Mouse (Mus musculus) erythroblast, embryonic 14.5 days (primary cell): ENCODE results near the gene Klrb1f. TPM values are rescaled to one million over a fixed set of nuclear protein-coding genes. Genes with fewer than 3 reads are reported as not detected.
"Not testable (repeated sequence)": the region's sequence is repeated elsewhere in the genome, so short reads cannot be mapped to it uniquely, and the experiment has no call there.

Experiments used
- H3K27me3 ChIP-seq: 2 replicates; pipeline ENCODE4 v1.6.1; 2012; ENCODE audit warnings: inconsistent platforms; ENCODE audit not compliant: control insufficient read depth
- H3K36me3 ChIP-seq: 2 replicates; pipeline ENCODE4 v1.6.1; 2012; ENCODE audit warnings: mild to moderate bottlenecking, inconsistent platforms; ENCODE audit not compliant: control insufficient read depth
- H3K4me1 ChIP-seq: 2 replicates; pipeline ENCODE4 v1.6.1; 2012; ENCODE audit warnings: inconsistent platforms; ENCODE audit not compliant: control insufficient read depth
- H3K4me3 ChIP-seq: replicated peaks from 2 replicates; pipeline ENCODE3; 2012; ENCODE audit warnings: moderate library complexity, mild to moderate bottlenecking, inconsistent platforms
- H3K9me3 ChIP-seq: 2 replicates; pipeline ENCODE4 v1.6.1; 2012; ENCODE audit warnings: low read length, inconsistent platforms, mixed read lengths; ENCODE audit not compliant: control insufficient read depth
- GATA1 ChIP-seq: IDR thresholded peaks from 2 replicates; pipeline ENCODE4 v1.6.1; 2012; ENCODE audit warnings: low read length, inconsistent platforms, mixed read lengths
- TAL1 ChIP-seq: IDR thresholded peaks from 3 replicates; pipeline ENCODE4 v1.6.1; 2012; ENCODE audit warnings: low read length, inconsistent platforms, mixed read lengths
- polyA plus RNA-seq: library from polyadenylated mRNA; stranded (reverse); fragments of >175 nt; gene quantifications from 2 replicates; pipeline ENCODE4 v1.2.3, GENCODE M21; 2012

The Klrb1f gene
- polyA plus RNA-seq, 1 experiment = not detected

DNA sequence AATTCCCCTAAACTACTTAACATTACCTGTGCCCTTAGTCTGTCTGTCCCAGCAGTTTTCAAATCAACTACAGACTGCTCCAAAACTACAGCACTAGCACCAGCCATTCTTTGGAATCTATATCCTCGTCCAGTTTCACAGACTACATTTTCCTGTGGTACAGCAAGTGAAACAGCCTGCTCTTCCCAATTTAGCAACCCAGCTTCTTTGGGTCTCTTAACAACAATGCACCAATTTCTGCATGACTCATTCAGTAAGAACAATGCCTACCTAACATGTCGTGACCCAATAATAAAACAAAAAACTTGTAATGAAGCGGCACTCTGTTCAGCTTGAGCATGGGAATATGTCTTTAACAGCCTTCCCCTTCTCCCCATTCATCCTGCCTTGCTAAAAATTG is 19.7 kb downstream of the Klrb1f start:
- H3K36me3 ChIP-seq = no peaks in the 10 kb centered on the region
- TF ChIP-seq TAL1 (no peak), GATA1 (no peak)
- H3K4me1 ChIP-seq = no peaks in the 10 kb centered on the region
- H3K27me3 ChIP-seq = no peaks in the 10 kb centered on the region
- H3K4me3 ChIP-seq = no peak overlapping the region
- H3K9me3 ChIP-seq = no peaks in the 10 kb centered on the region

DNA sequence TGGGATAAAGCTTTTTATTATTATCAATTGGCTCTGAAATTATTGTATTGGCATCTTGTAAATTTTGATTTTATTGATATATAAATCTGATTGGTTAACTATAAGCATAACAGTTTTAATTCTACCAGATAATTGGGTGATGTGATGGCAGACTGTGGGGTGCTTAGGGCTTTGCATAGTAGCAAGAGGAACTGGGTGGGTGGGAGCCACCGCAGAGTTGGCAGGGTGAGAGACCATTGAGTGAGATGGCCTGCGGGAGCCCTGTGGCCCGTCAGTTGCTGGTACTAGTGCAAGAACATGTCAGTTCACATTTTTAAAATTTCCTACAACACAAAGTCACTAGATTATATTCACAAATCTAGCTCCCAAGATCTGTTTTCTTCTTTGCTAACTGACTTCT is 20.2 kb downstream of the Klrb1f start:
- Histone ChIP-seq H3K4me1 (no peaks in the 10 kb centered on the region), H3K9me3 (no peaks in the 10 kb centered on the region), H3K36me3 (no peaks in the 10 kb centered on the region), H3K4me3 (no peak overlapping the region), H3K27me3 (no peaks in the 10 kb centered on the region)
- TF ChIP-seq TAL1 (no peak), GATA1 (no peak)

DNA sequence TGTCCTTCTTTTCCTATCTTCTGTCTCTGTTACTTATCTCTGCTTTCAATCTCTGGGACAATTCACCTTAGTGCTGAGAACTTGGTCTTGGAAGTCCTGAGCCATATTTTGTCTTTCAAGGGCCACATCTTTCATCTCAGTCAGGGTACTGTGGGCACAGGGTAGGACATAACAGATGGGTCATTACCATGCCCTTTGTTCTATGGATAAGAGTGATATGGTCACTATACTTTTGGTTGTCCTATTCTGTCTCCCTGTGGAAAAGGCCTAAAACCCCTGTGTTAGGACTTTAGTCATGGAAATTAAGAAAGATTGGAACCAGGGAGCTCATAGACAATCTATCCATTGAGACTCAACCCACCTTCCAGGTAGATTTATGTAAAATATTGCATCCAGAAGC is 20.8 kb downstream of the Klrb1f start:
- TF ChIP-seq TAL1 (no peak), GATA1 (no peak)
- H3K36me3 ChIP-seq = no peaks in the 10 kb centered on the region
- H3K4me3 ChIP-seq = no peak overlapping the region
- no peaks in the 10 kb centered on the region for H3K27me3 ChIP-seq
- H3K4me1 ChIP-seq = no peaks in the 10 kb centered on the region
- no peaks in the 10 kb centered on the region for H3K9me3 ChIP-seq

DNA sequence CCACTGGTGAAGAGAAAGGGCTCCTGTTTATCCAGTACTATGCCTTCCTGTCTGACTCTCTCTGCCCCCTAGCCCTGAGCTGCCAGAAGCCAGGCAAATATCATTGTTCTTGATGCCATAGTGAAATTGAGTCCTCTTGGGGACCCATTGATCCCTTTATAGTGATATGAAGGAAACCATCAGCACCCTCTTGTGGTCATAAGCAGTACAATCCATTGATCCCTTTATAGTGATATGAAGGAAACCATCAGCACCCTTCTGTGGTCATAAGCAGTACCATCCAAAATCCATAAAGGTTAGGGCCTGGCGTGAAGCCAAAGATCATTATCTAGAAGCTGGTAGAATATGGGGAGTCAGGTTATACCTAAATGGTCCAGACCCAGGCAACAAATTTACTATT is 21.3 kb downstream of the Klrb1f start:
- no peak for TF ChIP-seq GATA1
- TF ChIP-seq TAL1 = no peak
- Histone ChIP-seq H3K4me1 (no peaks in the 10 kb centered on the region), H3K27me3 (no peaks in the 10 kb centered on the region), H3K9me3 (no peaks in the 10 kb centered on the region), H3K4me3 (no peak overlapping the region), H3K36me3 (no peaks in the 10 kb centered on the region)

DNA sequence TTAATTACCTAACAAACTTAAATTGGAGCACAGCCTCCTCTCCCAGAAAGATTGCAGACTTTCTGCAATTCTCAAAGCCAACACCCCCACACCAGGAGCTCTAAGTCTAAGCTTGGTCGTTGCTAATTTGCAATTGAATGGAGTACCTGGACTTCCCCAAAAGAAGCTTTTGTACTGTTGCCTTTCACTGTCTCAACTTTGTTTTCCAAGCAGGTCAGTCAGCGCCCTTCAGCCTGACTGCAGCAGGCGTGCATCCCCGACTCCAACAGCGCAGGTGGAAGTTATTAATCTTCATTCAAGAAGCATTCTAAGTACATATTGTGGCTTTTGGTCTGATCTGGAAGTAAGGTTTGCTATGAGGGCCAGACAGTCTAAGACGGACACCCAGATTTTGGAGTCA is 39.4 kb downstream of the Klrb1f start:
- Histone ChIP-seq H3K27me3 (no peaks in the 10 kb centered on the region), H3K4me3 (no peak overlapping the region), H3K9me3 (no peaks in the 10 kb centered on the region), H3K4me1 (no peaks in the 10 kb centered on the region), H3K36me3 (no peaks in the 10 kb centered on the region)
- TF ChIP-seq GATA1 (no peak), TAL1 (no peak)

DNA sequence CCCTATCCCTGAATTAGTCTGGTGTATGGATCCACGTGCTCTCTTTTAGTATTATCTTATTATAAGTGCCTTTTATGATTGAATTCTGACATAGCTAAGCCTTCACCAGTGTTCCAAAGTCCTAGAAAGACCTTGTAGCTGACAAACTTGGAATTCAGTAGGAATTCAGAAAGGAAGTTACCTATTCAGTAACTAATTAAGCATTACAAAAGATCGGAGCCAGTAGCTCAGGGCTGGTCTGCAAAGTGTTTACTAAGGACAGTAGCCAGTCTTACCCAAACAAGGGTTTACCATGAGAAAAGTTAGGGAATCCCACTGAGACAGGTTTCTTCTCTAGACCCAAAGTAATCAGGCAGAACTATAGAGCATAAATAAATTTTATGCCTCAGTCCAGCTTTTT is 40.3 kb downstream of the Klrb1f start:
- not testable (repeated sequence) for H3K9me3 ChIP-seq, H3K4me3 ChIP-seq, H3K36me3 ChIP-seq, H3K27me3 ChIP-seq, H3K4me1 ChIP-seq

DNA sequence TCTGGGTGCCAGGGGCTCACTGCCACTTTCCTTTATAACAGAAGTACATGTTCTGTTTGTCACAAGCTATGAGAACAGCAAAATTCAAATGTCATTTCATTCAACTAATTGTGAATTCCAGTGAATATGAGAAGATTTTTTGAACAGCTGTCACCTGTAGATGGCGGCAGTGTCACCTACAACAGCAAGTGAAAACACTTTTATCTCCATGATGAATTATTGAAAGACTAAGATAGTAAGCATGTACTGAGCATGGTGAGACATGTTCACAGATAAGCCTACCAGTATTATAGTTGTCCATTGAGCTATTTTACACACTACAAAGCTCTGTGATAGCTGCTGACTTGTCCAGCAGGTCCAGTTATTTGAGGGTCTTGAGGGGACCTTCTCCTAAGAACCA is 42.5 kb downstream of the Klrb1f start:
- Histone ChIP-seq H3K9me3 (no peaks in the 10 kb centered on the region), H3K4me3 (no peak overlapping the region), H3K36me3 (no peaks in the 10 kb centered on the region), H3K27me3 (no peaks in the 10 kb centered on the region), H3K4me1 (no peaks in the 10 kb centered on the region)
- no peak for TF ChIP-seq GATA1
- no peak for TF ChIP-seq TAL1

DNA sequence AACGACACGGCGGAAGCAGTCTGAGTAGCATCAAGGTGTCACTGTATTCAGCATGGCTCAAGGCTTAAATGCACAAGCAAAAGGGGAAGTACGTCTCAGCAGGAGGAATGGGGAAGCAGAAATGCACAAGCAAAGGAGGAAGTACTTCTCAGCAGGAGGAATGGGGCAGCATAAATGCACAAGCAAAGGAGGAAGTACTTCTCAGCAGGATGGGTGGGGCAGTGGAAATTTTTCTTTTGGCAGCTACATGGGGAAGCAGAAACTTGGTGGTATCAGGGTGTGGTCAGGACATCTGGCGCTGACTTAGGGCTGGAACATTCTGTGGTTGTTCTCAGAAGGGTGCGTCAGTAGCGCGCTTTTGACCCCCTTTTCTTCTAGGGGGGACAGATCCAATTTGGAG is 42.9 kb downstream of the Klrb1f start:
- H3K36me3 ChIP-seq, H3K9me3 ChIP-seq, H3K27me3 ChIP-seq, H3K4me3 ChIP-seq, H3K4me1 ChIP-seq: not testable (repeated sequence)

DNA sequence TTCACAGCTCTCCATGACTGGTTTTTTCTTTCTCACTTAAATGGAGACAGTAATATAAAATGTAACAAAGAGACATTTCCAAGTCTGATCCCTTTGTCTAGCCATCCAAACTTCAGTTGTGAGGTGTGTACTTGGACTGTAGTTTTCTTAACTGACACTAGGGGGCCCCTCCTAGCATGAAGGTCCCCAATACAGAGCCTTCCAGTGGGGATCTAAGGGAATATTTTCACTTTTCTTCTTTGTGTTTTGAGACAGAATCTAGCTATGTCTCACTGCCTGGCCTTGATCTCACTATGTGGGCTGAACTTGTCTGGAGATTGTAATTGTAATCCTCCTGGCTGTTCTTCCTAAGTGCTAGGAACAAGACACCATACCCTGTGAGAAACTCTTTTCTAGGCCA is 49.5 kb downstream of the Klrb1f start:
- Histone ChIP-seq H3K36me3 (no peaks in the 10 kb centered on the region), H3K9me3 (no peaks in the 10 kb centered on the region), H3K4me1 (no peaks in the 10 kb centered on the region), H3K4me3 (no peak overlapping the region), H3K27me3 (no peaks in the 10 kb centered on the region)
- TF ChIP-seq TAL1 = no peak
- TF ChIP-seq GATA1 = no peak

DNA sequence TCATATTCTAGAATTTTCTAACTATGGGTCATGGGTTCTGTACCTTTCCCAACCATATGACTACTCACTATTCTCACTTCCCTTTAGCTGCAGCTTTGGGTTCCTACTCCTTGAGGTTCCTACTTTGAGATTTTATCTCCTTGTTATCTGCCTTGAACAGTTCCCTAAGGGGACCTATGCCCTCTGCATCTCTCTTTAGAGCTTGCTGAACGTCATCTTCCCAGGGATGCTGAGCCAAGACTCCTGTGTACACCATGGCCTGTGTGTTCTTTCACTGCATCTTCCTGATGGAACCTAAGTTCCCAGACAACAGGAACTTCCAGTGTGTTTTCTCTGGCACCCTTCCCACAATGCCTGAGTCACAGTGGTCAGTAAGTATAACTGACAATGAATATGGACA is 52.2 kb downstream of the Klrb1f start:
- Histone ChIP-seq H3K4me1 (no peaks in the 10 kb centered on the region), H3K27me3 (no peaks in the 10 kb centered on the region), H3K36me3 (no peaks in the 10 kb centered on the region), H3K9me3 (no peaks in the 10 kb centered on the region), H3K4me3 (no peak overlapping the region)
- no peak for TF ChIP-seq TAL1
- no peak for TF ChIP-seq GATA1

DNA sequence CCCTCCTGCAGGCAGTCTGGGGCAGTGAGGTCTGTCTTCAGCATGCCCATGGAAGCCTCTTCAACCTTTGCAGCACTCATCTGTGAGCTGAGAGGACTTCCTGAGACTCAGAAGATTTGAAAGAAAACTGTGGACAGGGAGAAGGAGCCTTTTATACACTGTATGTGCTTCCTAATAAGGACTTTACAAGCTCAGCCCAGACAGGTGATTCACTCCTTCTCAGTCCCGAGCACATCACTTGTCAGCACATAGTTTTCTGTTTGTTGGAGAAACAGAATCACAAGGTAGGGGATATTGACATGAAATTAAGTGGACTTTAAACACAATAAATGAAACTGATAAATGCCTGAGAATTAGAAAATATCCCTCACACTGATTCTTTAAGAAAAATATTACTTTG is 55.1 kb downstream of the Klrb1f start, which contains the start of gene Clec2e:
Clec2e (minus strand) TSS at position 120 of the 400 bp plus-strand sequence.
- H3K4me3 ChIP-seq, H3K9me3 ChIP-seq, H3K27me3 ChIP-seq, H3K4me1 ChIP-seq, H3K36me3 ChIP-seq: not testable (repeated sequence)
